Mouse (Mus musculus): ENCODE measurements around the gene Aggf1.

DNA sequence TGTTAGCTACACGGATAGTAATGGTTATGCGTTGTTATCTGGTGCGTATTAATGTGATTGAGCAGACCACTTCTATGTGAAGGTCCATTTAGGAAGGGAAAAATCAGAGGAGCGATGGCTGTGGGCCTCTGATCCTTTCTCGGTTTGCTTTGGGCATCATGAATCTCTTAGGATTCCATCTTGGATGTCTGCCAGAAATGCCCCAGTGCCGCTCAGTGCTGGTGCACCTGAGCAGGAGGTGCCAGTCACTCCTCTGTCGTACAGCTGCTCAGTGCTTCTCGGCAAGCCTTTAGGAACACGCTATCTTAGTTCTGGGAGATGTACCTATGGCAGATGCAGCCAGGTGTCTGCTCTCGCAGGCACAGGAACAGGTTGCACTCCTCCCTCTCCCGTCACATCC, 46.4 kb downstream of the Aggf1 start:
- TF ChIP-seq CTCF (IDR thresholded peaks at IDR 0.05; ENCODE audit: borderline replicate concordance, control insufficient read depth, extremely low read depth, insufficient read depth, low read length, poor library complexity) (no peak), POLR2A (IDR thresholded peaks at IDR 0.05; ENCODE audit: control insufficient read depth, extremely low read depth, insufficient read depth, low read length, poor library complexity) (no peak)
